Mouse (Mus musculus) heart, adult 2 months (tissue): Measurements from ENCODE around the gene Tprn.
A peak's percentile ranks its signal among the peaks of the same experiment; 100 is the strongest.

ENCODE experiments used
- CTCF ChIP-seq: fragments of 200-600 bp; IDR thresholded peaks from 2 replicates; pipeline ENCODE4 v1.8.1; 2022; ENCODE audit warnings: antibody characterized with exemption, mild to moderate bottlenecking, moderate library complexity
- EP300 ChIP-seq: fragments of 200-500 bp; IDR thresholded peaks from 2 replicates; pipeline ENCODE4 v1.6.1; 2011; ENCODE audit warnings: low read depth, low read length, control low read depth; ENCODE audit not compliant: insufficient read depth
- POLR2A ChIP-seq: fragments of 200-500 bp; IDR thresholded peaks from 2 replicates; pipeline ENCODE4 v1.6.1; 2011; ENCODE audit warnings: mild to moderate bottlenecking, low read depth, low read length, control low read depth; ENCODE audit not compliant: insufficient read depth

DNA sequence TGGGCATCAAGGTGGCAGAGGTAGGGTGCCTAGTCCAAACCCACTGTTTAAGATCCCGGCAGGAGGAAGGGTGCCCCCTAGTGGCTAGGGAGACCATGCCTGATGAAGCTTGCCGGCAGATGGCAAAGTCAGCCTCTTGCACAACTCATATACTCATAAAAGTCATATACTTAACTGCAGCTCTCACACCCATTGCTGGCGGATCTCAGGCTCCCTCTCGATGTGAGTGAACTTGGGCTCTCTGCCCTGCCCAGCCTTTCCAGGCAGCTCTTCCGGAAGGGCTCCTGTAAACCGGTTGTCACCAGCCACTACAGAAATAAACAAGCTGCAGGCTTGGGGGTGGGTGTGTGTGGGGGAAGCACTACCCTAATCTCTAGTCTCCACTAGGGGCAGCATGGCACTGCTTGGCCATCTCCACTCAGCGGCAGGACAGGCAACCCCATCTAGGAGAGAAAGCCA lies 34.0 kb upstream of the Tprn start:
- TF ChIP-seq CTCF: peak; percentile 83
- no peak for TF ChIP-seq POLR2A
- TF ChIP-seq EP300: peak; percentile 63; the same call in 1 of the 2 replicates
